Mouse (Mus musculus) neural tube, embryonic 13.5 days (tissue): Measurements from ENCODE around the gene Cntn5. TPM values are rescaled to one million over a fixed set of nuclear protein-coding genes. Genes with fewer than 3 reads are reported as not detected.

Source experiments
- microRNA-seq: library from miRNA; unstranded; fragments of <30 nt; microRNA quantifications from one replicate; pipeline ENCODE4, GENCODE M21; 2016
- polyA plus RNA-seq: library from polyadenylated mRNA; unstranded; fragments of >200 nt; fragmentation: Nextera tagmentation; extraction: Ambion mirVana; gene quantifications from 2 replicates; pipeline ENCODE4 v1.2.1, GENCODE M21; 2015

Gene Cntn5
- polyA plus RNA-seq, 1 experiment from 2014 or later: 14.4 TPM

Small RNA genes lying within 50 kb of the gene (microRNA-seq; reads per million reads assigned to microRNA genes)
- gene Gm24496 (not detected), gene Gm25086 (not detected), gene Gm26195 (not detected), gene Mir6237 (not detected)
